Mouse (Mus musculus) liver, postnatal 0 days (tissue): ENCODE results near the gene Mrvi1. TPM values are rescaled to one million over a fixed set of nuclear protein-coding genes. Genes with fewer than 3 reads are reported as not detected.
A peak's percentile ranks its signal among the peaks of the same experiment; 100 is the strongest.

Source experiments
- ATAC-seq: fragments of 200-750 bp; cut with Nextera tagmentation; 2 replicates; pipeline ENCODE4 v1.8.0; 2017; ENCODE audit warnings: mild to moderate bottlenecking, moderate library complexity
- DNase-seq: peaks from one replicate; pipeline ENCODE4 v3.0.0-alpha.2; 2016
- H3K27ac ChIP-seq: fragments of 300-500 bp; sonication (generic); 2 replicates; pipeline ENCODE4 v1.5.1; 2014; ENCODE audit warnings: antibody characterized with exemption, moderate library complexity, mild to moderate bottlenecking, low read depth
- H3K27me3 ChIP-seq: fragments of 300-500 bp; sonication (generic); 2 replicates; pipeline ENCODE4 v1.6.1; 2014; ENCODE audit warnings: low read length, control low read depth, mixed read lengths; ENCODE audit not compliant: insufficient read depth
- H3K36me3 ChIP-seq: fragments of 300-500 bp; sonication (generic); replicated peaks from 2 replicates; pipeline ENCODE4 v1.6.1; 2014; ENCODE audit warnings: mild to moderate bottlenecking, control low read depth, low read length, moderate library complexity, mixed read lengths; ENCODE audit not compliant: insufficient read depth
- H3K4me1 ChIP-seq: fragments of 300-500 bp; sonication (generic); 2 replicates; pipeline ENCODE4 v1.6.1; 2014; ENCODE audit warnings: antibody characterized with exemption, mild to moderate bottlenecking, control low read depth; ENCODE audit not compliant: insufficient read depth
- H3K4me2 ChIP-seq: fragments of 300-500 bp; sonication (generic); 2 replicates; pipeline ENCODE4 v1.6.1; 2014; ENCODE audit warnings: low read depth, mild to moderate bottlenecking, low read length, moderate library complexity, mixed read lengths
- H3K4me3 ChIP-seq: fragments of 300-500 bp; sonication (generic); 2 replicates; pipeline ENCODE4 v1.5.1; 2014; ENCODE audit warnings: low read depth, low read length
- H3K9ac ChIP-seq: fragments of 300-500 bp; sonication (generic); replicated peaks from 2 replicates; pipeline ENCODE4 v1.6.1; 2014; ENCODE audit warnings: mild to moderate bottlenecking, moderate library complexity
- H3K9me3 ChIP-seq: fragments of 300-500 bp; sonication (generic); 2 replicates; pipeline ENCODE4 v1.6.1; 2016; ENCODE audit warnings: mild to moderate bottlenecking, control low read depth, low read length, mixed read lengths
- CTCF ChIP-seq: sonication (generic); IDR thresholded peaks from 2 replicates; pipeline ENCODE4 v1.5.1; 2016; ENCODE audit warnings: antibody characterized with exemption, low read depth
- EP300 ChIP-seq: IDR thresholded peaks from 2 replicates; pipeline ENCODE4 v1.6.1; 2016; ENCODE audit warnings: antibody characterized with exemption, low read depth, mild to moderate bottlenecking
- WGBS: fragments of 180-500 bp; shearing (Covaris S2); extraction: QIAGEN DNeasy Blood & Tissue Kit; methylation state at CpG from one replicate; pipeline ENCODE4 v1.1.7; 2014; ENCODE audit not compliant: insufficient replicate concordance; 5-methylcytosine and 5-hydroxymethylcytosine counted together
- polyA plus RNA-seq: library from polyadenylated mRNA; unstranded; fragments of >200 nt; fragmentation: Nextera tagmentation; extraction: Ambion mirVana; gene quantifications from 2 replicates; pipeline ENCODE4 v1.2.1, GENCODE M21; 2015

Mrvi1 gene
- 5.3 and 8.4 TPM in 2 replicates for polyA plus RNA-seq

DNA sequence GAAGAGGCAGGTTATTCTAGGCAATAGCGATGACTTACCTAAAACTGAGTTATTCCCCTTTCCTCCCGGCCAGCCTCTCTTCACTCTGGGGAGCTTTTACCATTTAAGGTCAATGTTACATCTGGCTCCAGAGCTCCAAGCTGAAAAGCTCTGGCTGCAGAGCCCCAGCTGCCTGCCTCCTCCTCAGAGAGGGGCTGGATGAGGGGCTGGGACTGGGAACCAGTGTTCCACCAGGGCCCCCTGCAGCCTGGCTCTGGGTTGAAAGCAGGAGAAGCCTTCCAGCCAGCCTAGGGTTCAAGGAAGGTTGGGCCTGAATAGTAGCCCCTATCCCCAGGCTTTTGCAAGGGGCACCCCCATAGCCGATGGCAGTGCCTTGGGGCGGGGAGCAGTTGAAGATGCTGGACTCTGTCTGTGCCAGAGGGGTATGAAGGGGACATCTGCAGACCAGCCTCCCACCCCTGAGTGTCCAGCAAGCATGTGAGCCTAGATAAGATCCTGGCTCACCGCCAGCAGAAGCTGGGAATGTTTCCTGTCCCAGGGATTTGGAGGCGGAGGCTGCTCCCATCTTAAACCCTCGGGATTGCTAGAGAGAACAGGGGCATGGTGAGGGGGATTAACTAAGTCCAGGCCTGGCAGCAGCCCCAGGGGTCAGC lies at the start of gene Mrvi1:
Gene Mrvi1, minus strand, starts transcription at position 409 of the 653 bp plus-strand sequence.
- WGBS, result 60% methylated on average over 7 of the region's 7 CpGs
- H3K9me3 ChIP-seq, result no peaks in the 10 kb centered on the region
- TF ChIP-seq CTCF, result no peak
- no peak for TF ChIP-seq EP300
- ATAC-seq (no peak), DNase-seq (peak; percentile 46)
- H3K9ac ChIP-seq, result 0 out of 2 replicates have a peak within 1 kb of the TSS, but pooled peaks have one; percentile 30
- peaks cover 21% of the 10 kb centered on the region; the same call in 1 of the 2 replicates for H3K4me1 ChIP-seq
- peak within 1 kb of the TSS; percentile 5; the same call in 1 of the 2 replicates for H3K4me3 ChIP-seq
- H3K27ac ChIP-seq, result peak within 1 kb of the TSS; percentile 49
- no peaks in the 10 kb centered on the region for H3K36me3 ChIP-seq
- H3K4me2 ChIP-seq, result peak within 1 kb of the TSS; percentile 28; the same call in 1 of the 2 replicates
- H3K27me3 ChIP-seq, result no peaks in the 10 kb centered on the region

DNA sequence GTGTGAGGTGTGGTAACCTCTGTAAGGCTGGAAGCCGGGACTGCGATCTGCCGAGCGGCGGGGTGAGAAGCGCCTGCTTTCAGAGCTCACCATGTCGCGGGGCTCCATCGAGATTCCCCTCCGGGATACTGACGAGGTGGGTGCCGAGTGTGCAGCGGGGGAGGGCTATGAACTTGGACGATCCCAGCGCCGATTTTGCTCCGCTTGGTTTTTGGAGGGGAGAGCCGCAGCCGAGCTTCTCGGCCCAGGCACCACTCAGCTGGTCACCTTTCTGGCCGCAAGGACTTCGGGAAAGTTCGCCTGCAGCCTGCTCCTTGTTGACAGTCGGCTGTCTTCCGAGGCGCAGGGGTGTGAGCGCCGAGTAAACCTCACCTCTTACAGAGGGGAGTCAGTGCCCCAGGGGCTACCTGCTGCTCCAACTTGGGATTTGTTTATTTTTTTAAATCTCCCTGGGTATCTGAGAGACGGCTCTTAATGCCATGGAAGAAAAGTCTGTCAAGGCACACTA lies 46.8 kb upstream of the Mrvi1 start:
- Histone ChIP-seq H3K9ac (peak overlapping the region; percentile 84), H3K4me3 (peak overlapping the region; percentile 96), H3K4me2 (peak overlapping the region; percentile 94), H3K27ac (peak overlapping the region; percentile 95), H3K4me1 (peaks cover 23% of the 10 kb centered on the region), H3K27me3 (no peaks in the 10 kb centered on the region), H3K36me3 (peaks cover 20% of the 10 kb centered on the region), H3K9me3 (no peaks in the 10 kb centered on the region)
- DNase-seq (no peak), ATAC-seq (peak; percentile 33)
- no peak for TF ChIP-seq EP300
- no peak for TF ChIP-seq CTCF
- WGBS, result under 1% methylated on average over 29 of the region's 29 CpGs

DNA sequence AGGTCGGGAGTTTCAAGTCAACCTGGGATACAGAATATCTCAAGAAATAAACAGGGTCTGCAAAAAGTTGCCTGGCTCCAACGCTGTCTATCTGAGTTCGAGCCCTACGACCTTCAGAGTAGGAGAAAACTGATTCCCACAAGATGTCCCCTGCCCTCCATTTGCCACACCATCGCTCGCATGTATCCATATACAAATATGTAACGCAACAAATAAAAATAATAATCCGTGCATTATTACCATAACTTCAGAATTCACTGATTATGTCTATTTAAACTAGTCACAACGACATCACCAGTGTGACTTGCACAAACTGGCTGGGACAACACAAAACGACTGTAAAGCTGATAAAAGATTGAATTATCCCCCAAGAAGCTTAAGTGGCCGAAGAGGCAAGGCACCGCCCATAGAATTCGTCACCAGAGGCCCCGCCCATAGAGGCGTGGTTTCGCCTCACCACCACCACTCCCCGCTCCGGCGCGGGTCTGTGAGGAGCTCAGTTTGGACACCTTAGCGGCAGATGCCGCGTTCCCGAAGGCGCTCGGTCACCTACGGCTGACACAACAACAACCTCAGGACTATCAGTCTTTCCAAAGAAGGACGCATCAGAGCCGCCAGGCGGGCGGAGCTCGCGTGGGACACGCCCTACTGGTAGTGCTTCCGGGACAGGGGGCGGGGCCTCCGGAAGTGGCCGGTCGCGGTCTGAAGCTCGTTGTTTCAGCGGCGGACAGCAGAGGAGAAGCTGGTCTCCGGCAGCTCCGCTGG lies 46.2 kb upstream of the Mrvi1 start, which contains the start of gene Ctr9:
Gene Ctr9, plus strand, starts transcription at position 671 of the 765 bp plus-strand sequence.
- Histone ChIP-seq H3K4me3 (peak within 1 kb of the TSS; percentile 96), H3K36me3 (peaks cover 16% of the 10 kb centered on the region), H3K27ac (peak within 1 kb of the TSS; percentile 95), H3K9me3 (no peaks in the 10 kb centered on the region), H3K9ac (peak within 1 kb of the TSS; percentile 84), H3K27me3 (no peaks in the 10 kb centered on the region), H3K4me2 (peak within 1 kb of the TSS; percentile 94), H3K4me1 (peaks cover 25% of the 10 kb centered on the region)
- DNase-seq, result peak; percentile 95
- ATAC-seq, result peak; percentile 95
- 7% methylated on average over 45 of the region's 45 CpGs for WGBS
- TF ChIP-seq EP300 (0 out of 2 replicates have a peak, but pooled peaks have one; percentile 21), CTCF (no peak)

DNA sequence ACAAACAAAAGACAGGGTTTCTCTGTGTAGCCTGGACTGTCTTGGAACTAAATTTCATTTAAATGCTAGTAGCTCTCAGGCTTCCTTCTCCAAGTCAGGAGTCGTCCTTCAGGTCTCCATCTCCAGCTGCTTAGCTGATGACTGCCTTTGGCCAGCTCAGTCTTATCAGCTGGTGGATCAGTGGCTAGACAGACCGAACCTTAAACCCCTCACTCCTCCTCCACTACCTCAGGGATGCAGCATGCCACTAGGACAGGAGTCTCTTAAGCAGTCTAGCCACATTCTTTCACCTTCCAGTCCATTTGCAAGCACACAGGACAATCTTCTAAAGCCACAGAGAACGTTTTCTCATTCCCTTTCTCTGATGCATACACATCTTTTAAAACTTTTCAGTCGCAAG lies 42.7 kb upstream of the Mrvi1 start:
- no peak overlapping the region for H3K4me2 ChIP-seq
- no peak overlapping the region for H3K4me3 ChIP-seq
- DNase-seq (no peak), ATAC-seq (no peak)
- 48% methylated on average over 4 of the region's 4 CpGs for WGBS
- TF ChIP-seq CTCF (no peak), EP300 (no peak)
- no peaks in the 10 kb centered on the region for H3K9me3 ChIP-seq
- peaks cover 22% of the 10 kb centered on the region for H3K4me1 ChIP-seq
- H3K9ac ChIP-seq, result no peak overlapping the region
- H3K27ac ChIP-seq, result peak overlapping the region; percentile 86
- H3K27me3 ChIP-seq, result no peaks in the 10 kb centered on the region
- no peaks in the 10 kb centered on the region for H3K36me3 ChIP-seq

DNA sequence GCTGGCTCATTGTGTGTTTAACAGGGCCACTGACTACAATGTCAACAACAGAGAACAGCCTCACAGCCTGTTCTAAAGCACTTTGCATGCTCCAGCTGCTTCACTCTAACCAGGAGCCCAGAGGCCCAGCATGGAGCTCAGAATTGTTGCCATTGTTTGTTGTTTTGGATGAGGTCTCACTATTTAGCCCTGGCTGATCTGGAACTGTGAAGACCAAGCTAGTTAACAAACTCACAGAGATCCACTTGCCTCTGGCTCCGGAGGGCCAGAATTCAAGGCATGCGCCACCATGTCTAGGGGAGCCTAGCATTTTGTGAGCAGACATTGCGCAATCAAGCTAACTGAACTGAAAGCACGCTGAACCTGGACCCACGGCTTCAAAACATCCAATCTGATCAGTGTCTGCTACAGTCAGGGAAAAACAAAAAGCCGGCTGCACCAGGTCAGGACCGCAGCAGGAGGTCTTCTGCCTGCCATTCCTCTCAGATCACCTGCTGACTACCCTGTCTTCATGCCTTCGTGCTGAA lies 41.9 kb upstream of the Mrvi1 start:
- no peak overlapping the region for H3K4me3 ChIP-seq
- peak; percentile 53 for ATAC-seq
- H3K27ac ChIP-seq, result peak overlapping the region; percentile 86
- DNase-seq, result peak; percentile 49
- H3K36me3 ChIP-seq, result no peaks in the 10 kb centered on the region
- peaks cover 15% of the 10 kb centered on the region for H3K4me1 ChIP-seq
- H3K4me2 ChIP-seq, result peak overlapping the region; percentile 56
- no peaks in the 10 kb centered on the region for H3K9me3 ChIP-seq
- peak overlapping the region; percentile 31; the same call in 1 of the 2 replicates for H3K9ac ChIP-seq
- no peak for TF ChIP-seq CTCF
- no peak for TF ChIP-seq EP300
- 29% methylated on average over 8 of the region's 8 CpGs for WGBS
- H3K27me3 ChIP-seq, result no peaks in the 10 kb centered on the region

DNA sequence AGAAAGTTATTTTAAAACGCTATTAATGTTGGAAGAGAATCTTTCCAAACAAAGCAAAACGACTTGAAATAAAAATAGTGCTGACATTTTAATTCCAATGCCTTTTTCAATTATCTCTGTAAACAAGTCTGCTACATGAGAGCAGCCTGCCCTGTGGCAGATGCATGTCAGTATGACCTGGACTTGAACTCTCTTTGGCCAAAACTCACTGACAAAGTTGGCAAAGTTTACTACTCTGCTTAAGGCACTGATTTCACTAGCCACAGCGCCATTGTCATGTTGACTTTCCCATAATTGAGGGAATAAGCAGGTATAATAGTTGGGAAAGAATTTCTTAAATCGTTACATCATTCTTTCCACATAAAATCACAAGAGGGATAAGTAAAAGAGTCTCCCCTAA lies 38.6 kb upstream of the Mrvi1 start:
- Histone ChIP-seq H3K27ac (no peak overlapping the region), H3K4me1 (peaks cover 12% of the 10 kb centered on the region), H3K4me2 (no peak overlapping the region), H3K36me3 (no peaks in the 10 kb centered on the region), H3K9ac (no peak overlapping the region), H3K9me3 (no peaks in the 10 kb centered on the region), H3K4me3 (no peak overlapping the region), H3K27me3 (no peaks in the 10 kb centered on the region)
- TF ChIP-seq EP300 (no peak), CTCF (no peak)
- ATAC-seq (no peak), DNase-seq (no peak)
- whole genome bisulfite sequencing, result 73% methylated on average over 4 of the region's 4 CpGs
